Mouse (Mus musculus) left cerebral cortex, postnatal 36 days (tissue): ENCODE measurements around the gene Sprn. TPM values are rescaled to one million over a fixed set of nuclear protein-coding genes. Genes with fewer than 3 reads are reported as not detected.

ENCODE experiments used
- DNase-seq, 2 experiments: peaks; one replicate each; pipeline ENCODE4 v3.0.0; 2021 to 2022; ENCODE audit warnings: low spot score in 2 of 2, mixed read lengths in 1 of 2
- intact Hi-C: fragments of 180-260 bp; cut with DNase I; formaldehyde crosslinking; loops from one replicate; pipeline ENCODE4 v1.15.1; 2025
- total RNA-seq, 2 experiments: library from RNA; stranded (reverse); gene quantifications; 2 replicates each; pipeline ENCODE4 v1.2.3; 2021

The Sprn gene
- total RNA-seq, 2 experiments from 2014 or later = 141 to 186 TPM

DNA sequence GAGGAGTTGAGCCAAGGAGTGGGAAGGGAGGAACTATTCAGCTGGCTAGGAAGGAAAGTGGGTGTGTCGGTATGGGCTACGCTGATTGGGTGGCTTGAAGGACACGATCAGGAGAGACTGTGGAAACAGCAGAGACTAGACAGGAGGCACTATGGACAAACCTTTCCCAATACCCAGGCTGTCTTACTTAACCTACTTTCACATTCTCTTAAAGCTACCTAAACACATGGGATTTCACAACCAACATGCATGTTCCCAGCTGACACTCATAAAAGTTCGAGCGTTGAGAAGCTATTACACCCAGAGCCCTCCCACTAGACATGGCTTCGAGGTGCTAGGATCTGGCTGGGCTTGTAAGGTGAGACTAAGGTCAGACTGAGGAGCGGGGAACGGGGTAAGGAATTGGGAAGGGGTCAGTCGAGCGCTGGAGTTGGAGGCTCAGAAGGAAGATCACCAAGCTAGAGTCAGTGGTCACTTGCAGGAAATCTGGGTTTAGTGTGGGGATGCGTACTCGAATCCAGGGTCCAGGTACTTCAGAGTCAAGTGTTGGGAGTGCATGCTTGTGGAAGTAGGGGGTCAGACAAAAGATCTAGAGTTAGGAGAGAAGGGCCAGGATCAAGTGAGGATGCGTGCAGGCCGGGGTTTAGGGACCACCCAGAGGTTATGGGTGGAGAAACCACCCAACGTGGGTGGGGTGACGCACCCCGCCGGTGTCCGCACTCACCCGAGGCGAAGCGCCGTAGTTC, 38.9 kb downstream of the Sprn start, which contains the start of gene Paox:
TSS of gene Paox (plus strand) at position 217 of the 746 bp plus-strand sequence.
- intact Hi-C loops = loop anchor here (1.0 to 5.0 kb wide), 2 partner anchors 13 to 33 kb away; partner anchors contain the start of genes Caly and Fuom
- DNase-seq = peak; percentile 45 to 46

DNA sequence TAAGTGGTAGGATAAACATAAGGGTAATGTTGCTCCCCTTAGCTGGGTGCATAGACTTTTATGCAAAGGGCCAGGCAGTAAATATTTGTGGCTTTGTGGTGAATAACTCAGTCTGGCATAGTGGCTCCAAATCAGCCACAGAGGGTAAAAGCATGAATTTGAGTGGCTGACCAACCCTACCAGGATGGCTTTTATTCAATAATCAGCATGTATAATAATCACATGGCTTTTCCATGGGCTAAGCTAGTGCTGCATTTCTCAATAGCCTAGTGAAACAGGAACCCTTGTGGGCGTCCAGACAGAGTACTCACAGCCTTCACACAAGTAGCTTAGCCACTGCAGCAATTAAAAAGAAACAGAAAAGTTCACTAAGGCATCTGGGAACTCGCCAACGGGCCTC, 42.7 kb downstream of the Sprn start:
- intact Hi-C loops = no loop called here
- no peak for DNase-seq

DNA sequence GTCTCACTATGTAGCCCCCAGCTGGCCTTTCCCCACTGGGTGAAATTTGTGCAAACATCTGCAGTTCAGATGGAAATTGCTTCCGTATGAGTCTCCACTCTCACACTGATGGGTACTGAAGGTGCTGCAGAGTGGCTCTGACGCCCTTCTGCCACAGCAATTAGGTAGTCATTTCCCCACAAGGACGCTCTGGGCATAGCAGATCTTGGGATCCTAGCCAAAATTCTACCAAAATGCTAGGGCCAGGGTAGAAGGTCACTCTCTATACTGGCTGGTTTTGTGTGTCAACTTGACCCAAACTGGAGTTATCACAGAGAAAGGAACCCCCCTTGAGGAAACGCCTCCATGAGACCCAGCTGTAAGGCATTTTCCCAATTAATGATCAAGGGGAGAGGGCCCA, 50.7 kb downstream of the Sprn start:
- intact Hi-C loops = no loop called here
- DNase-seq = no peak

DNA sequence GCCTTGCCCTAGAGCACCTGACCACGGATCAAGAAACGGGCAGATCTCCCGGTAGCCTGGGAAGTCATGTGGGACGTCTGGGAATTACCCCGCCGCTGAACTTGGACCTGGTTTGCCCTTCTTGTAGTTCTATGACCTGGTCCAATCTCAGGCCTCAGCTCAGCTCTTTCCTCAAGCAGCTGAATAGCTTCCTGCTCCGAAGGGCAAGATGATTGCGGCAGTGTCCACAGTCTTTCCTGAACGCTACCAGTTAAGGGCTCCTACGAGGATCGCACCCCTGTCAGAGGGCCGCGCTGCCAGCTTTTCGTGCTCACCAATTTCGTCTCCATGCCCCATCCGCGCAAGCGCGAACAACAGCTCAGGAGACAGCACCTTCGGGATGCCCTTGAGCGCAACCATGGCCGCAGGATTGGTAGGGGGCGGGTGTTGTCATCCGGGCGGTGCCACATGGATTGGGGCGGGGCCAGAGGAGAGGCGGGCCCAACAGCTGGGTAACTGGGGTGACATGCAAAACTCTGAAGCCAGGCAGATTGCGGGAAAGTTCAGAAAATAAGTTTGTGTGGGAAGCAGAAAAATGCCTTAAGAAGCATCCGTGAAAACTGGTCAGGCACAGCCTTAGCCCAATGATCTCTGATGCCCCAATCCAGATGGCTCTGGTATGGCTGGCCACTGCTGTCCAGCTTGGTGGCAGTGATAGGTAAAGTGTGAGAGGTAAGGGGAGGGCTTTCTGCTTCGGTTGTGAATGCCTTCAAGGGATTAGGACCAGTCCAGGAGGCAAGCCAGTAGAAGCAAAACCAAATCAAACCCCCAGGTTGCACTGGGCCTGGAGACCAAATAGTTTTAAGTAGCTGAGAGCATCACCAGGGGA, 52.5 kb downstream of the Sprn start, which contains the start of gene Fuom:
TSS of gene Fuom (minus strand) at position 449 of the 868 bp plus-strand sequence.
- intact Hi-C loops = loop anchor here (1.0 to 2.0 kb wide), 2 partner anchors 14 to 21 kb away; partner anchors contain the start of gene Echs1
- peak; percentile 82 to 86 for DNase-seq

DNA sequence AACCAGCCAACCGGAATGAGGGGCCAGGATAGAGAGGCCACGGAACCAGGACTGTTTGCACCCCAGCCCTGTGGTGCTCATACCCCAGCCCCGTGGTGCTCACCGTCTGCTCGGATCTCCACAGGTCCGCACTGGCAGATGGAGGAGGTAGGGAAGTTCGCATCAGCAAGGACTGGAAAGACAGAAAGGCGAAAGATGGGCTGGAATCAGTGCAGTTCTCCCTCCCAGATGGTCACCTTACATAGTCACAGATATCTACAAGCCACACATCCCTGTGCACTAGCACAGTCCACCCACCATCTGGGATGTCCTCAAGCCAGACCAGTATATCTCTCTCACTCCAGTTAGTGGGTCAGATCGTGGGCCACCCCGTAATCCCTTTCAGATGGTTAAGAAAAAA, 53.2 kb downstream of the Sprn start:
- intact Hi-C loops = no loop called here
- DNase-seq = peak in 1 of 2 experiments; percentile 21

Other genes starting within 250 kb of the Sprn start
- gene Utf1, start 211.1 kb downstream of the Sprn start, total RNA-seq = not detected
- gene 6430531B16Rik, start 176.1 kb downstream of the Sprn start, total RNA-seq = 1 to 10 TPM; 1.0 to 2.0 TPM
- 1 to 10 TPM; 1.7 to 3.5 TPM for gene Adam8, start 162.3 kb downstream of the Sprn start, total RNA-seq
- gene Zfp511, start 118.5 kb downstream of the Sprn start, total RNA-seq = 10 to 100 TPM; 20.8 to 24.4 TPM
- gene Tubgcp2, start 118.2 kb downstream of the Sprn start, total RNA-seq = 10 to 100 TPM; 35.3 to 36.9 TPM
- gene Msx3, start 105.8 kb downstream of the Sprn start, total RNA-seq = under 1 TPM; 0.20 to 0.25 TPM
- 100 to 1,000 TPM; 191 TPM for gene Caly, start 72.3 kb downstream of the Sprn start, total RNA-seq
- not detected for gene Prap1, start 61.5 kb downstream of the Sprn start, total RNA-seq
- gene Fuom, start 52.4 kb downstream of the Sprn start, total RNA-seq = 10 to 100 TPM; 47.5 to 52.8 TPM
- gene Paox, start 39.1 kb downstream of the Sprn start, total RNA-seq = 1 to 10 TPM; 5.6 TPM
- gene Echs1, start 38.4 kb downstream of the Sprn start, total RNA-seq = 10 to 100 TPM; 51.0 to 53.0 TPM
- gene Mtg1, start 17.3 kb downstream of the Sprn start, total RNA-seq = 10 to 100 TPM; 20.8 to 20.9 TPM
- gene Olfr522, start 9.9 kb upstream of the Sprn start, total RNA-seq = not detected
- gene Olfr523, start 18.3 kb upstream of the Sprn start, total RNA-seq = not detected
- not detected for gene Olfr524, start 51.1 kb upstream of the Sprn start, total RNA-seq
- not detected for gene Cd163l1, start 63.4 kb upstream of the Sprn start, total RNA-seq
- gene 5830411N06Rik, start 92.4 kb upstream of the Sprn start, total RNA-seq = not detected
- gene Olfr525, start 166.0 kb upstream of the Sprn start, total RNA-seq = not detected
- gene Olfr527, start 179.1 kb upstream of the Sprn start, total RNA-seq = not detected
- gene Olfr60, start 206.8 kb upstream of the Sprn start, total RNA-seq = not detected
- not detected for gene Olfr530, start 221.5 kb upstream of the Sprn start, total RNA-seq
- gene Olfr531, start 248.0 kb upstream of the Sprn start, total RNA-seq = not detected